Mouse (Mus musculus): ENCODE results near the gene Ppp1r9a. TPM values are rescaled to one million over a fixed set of nuclear protein-coding genes. Genes with fewer than 3 reads are reported as not detected.
A peak's percentile ranks its signal among the peaks of the same experiment; 100 is the strongest.

Ppp1r9a gene
- total and polyA plus RNA-seq, 3 experiments = 1.0 TPM; not detected in 2

GRCm38 (mm10) chr6:5045854-5046253 is 143.1 kb downstream of the Ppp1r9a start:
- Histone ChIP-seq H3K4me1 (ENCODE audit: control insufficient read depth in 1 of 2, insufficient read depth in 2 of 2) (no peaks in the 10 kb centered on the region), H3K9me3 (replicated peaks; ENCODE audit: low read length) (no peaks in the 10 kb centered on the region), H3K36me3 (replicated peaks in 1 of 2; ENCODE audit: control insufficient read depth in 1 of 2, insufficient read depth in 1 of 2, low read length in 1 of 2) (no peaks in the 10 kb centered on the region), H3K27me3 (replicated peaks) (no peaks in the 10 kb centered on the region), H3K9ac (ENCODE audit: insufficient read depth, low read depth) (no peak overlapping the region), H3K27ac (ENCODE audit: insufficient read depth, low read depth) (no peak overlapping the region), H3K4me2 (ENCODE audit: insufficient read depth, low read depth, poor library complexity, severe bottlenecking) (no peak overlapping the region), H3K79me2 (replicated peaks; ENCODE audit: control insufficient read depth, extremely low read depth, insufficient read depth, poor library complexity, severe bottlenecking) (no peaks in the 10 kb centered on the region), H3K4me3 (replicated peaks in 1 of 3; ENCODE audit: low read depth in 2 of 3, low read length in 2 of 3, poor library complexity in 1 of 3) (no peak overlapping the region)
- in situ Hi-C loops (cut with MboI; ENCODE audit: low pct_ligation_motif_present, low pct_unique_long_range_greater_than_20kb, low sequenced_read_pairs) = no loop called here
- no peak for TF ChIP-seq MAX (IDR thresholded peaks at IDR 0.05; ENCODE audit: low read length)
- TF ChIP-seq UBTF (IDR thresholded peaks at IDR 0.05; ENCODE audit: low read depth, low read length) = no peak
- no peak for TF ChIP-seq ZKSCAN1 (IDR thresholded peaks at IDR 0.05; ENCODE audit: borderline replicate concordance, low read depth, low read length)
- TF ChIP-seq MEF2A (IDR thresholded peaks at IDR 0.05; ENCODE audit: borderline replicate concordance, low read depth, low read length) = no peak
- dilution Hi-C loops (cut with MboI; ENCODE audit: extremely low pct_ligation_motif_present, extremely low pct_unique_long_range_greater_than_20kb, low sequenced_read_pairs) = no loop called here
- DNase-seq (ENCODE audit: extremely low read depth) = no peak

- no peak overlapping the region for H3K4me3 ChIP-seq (replicated peaks in 1 of 3; ENCODE audit: low read depth in 2 of 3, low read length in 2 of 3, poor library complexity in 1 of 3)
- H3K9me3 ChIP-seq (replicated peaks; ENCODE audit: low read length) = no peaks in the 10 kb centered on the region
- TF ChIP-seq PAX5 (IDR thresholded peaks at IDR 0.05; ENCODE audit: low read length) = no peak
- no peak for TF ChIP-seq POLR2AphosphoS2 (IDR thresholded peaks at IDR 0.05; ENCODE audit: low read depth, low read length)
- no peak for TF ChIP-seq JUND (conservative IDR thresholded peaks at IDR 0.05; ENCODE audit: low read depth, low read length)
- no peak for TF ChIP-seq MAX (IDR thresholded peaks at IDR 0.05; ENCODE audit: low read length)
- no peak for TF ChIP-seq UBTF (IDR thresholded peaks at IDR 0.05; ENCODE audit: low read depth, low read length)
- TF ChIP-seq JUN (IDR thresholded peaks at IDR 0.05; ENCODE audit: insufficient read depth, low read depth, low read length) = no peak
- no peak for TF ChIP-seq TCF12 (IDR thresholded peaks at IDR 0.05; ENCODE audit: low read depth, low read length)
- TF ChIP-seq CHD2 (IDR thresholded peaks at IDR 0.05; ENCODE audit: low read length) = no peak
- no peak for TF ChIP-seq USF1 (IDR thresholded peaks at IDR 0.05; ENCODE audit: low read depth, low read length)
- no peak overlapping the region for H3K4me2 ChIP-seq (ENCODE audit: insufficient read depth, low read depth, poor library complexity, severe bottlenecking)
- no peaks in the 10 kb centered on the region for H3K27me3 ChIP-seq (replicated peaks)
- in situ Hi-C loops (cut with MboI; ENCODE audit: low pct_ligation_motif_present, low pct_unique_long_range_greater_than_20kb, low sequenced_read_pairs) = no loop called here
- no peak for DNase-seq (ENCODE audit: extremely low read depth)
- H3K4me1 ChIP-seq (ENCODE audit: control insufficient read depth in 1 of 2, insufficient read depth in 2 of 2) = peaks cover 0 to 5% of the 10 kb centered on the region in 2 experiments; a peak in 2 of 4 replicates
- no peak overlapping the region for H3K27ac ChIP-seq (ENCODE audit: insufficient read depth, low read depth)
- no peaks in the 10 kb centered on the region for H3K36me3 ChIP-seq (replicated peaks in 1 of 2; ENCODE audit: control insufficient read depth in 1 of 2, insufficient read depth in 1 of 2, low read length in 1 of 2)
- dilution Hi-C loops (cut with MboI; ENCODE audit: extremely low pct_ligation_motif_present, extremely low pct_unique_long_range_greater_than_20kb, low sequenced_read_pairs) = no loop called here
- no peak overlapping the region for H3K9ac ChIP-seq (ENCODE audit: insufficient read depth, low read depth)
- H3K79me2 ChIP-seq (replicated peaks; ENCODE audit: control insufficient read depth, extremely low read depth, insufficient read depth, poor library complexity, severe bottlenecking) = no peaks in the 10 kb centered on the region
These were observed 145.3 kb downstream of the Ppp1r9a start for GRCm38 (mm10) chr6:5048025-5048424.

DNA sequence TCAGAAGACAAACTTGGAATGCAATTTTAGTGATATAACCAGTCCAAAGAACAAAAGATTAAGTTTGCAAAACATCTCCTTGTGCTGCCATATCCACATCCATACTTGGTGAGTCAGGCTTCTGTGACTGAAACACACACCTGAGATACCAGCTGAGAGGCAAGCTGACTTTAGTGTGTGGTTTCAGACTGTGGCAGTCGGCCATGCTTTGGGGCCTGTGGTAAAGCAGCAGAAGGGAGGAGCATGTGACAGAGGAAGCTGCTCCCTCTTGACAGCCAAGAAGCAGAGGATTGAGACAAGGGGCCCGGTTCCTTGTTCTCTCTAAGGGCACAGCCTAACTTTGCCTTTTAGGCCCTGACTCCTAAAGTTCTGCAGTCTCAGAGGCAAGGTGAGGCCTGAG is 149.6 kb downstream of the Ppp1r9a start:
- no peaks in the 10 kb centered on the region for H3K9me3 ChIP-seq (replicated peaks; ENCODE audit: low read length)
- peaks cover 0 to 5% of the 10 kb centered on the region in 2 experiments; a peak in 2 of 4 replicates for H3K4me1 ChIP-seq (ENCODE audit: control insufficient read depth in 1 of 2, insufficient read depth in 2 of 2)
- no peaks in the 10 kb centered on the region for H3K79me2 ChIP-seq (replicated peaks; ENCODE audit: control insufficient read depth, extremely low read depth, insufficient read depth, poor library complexity, severe bottlenecking)
- DNase-seq (ENCODE audit: extremely low read depth) = peak; percentile 40
- no peak overlapping the region for H3K4me3 ChIP-seq (replicated peaks in 1 of 3; ENCODE audit: low read depth in 2 of 3, low read length in 2 of 3, poor library complexity in 1 of 3)
- TF ChIP-seq PAX5 (IDR thresholded peaks at IDR 0.05; ENCODE audit: low read length) = no peak
- no peak for TF ChIP-seq MAFK (IDR thresholded peaks at IDR 0.05; ENCODE audit: insufficient replicate concordance, low read length)
- no peak for TF ChIP-seq ZMIZ1 (IDR thresholded peaks at IDR 0.05; ENCODE audit: low read depth, low read length)
- TF ChIP-seq USF1 (IDR thresholded peaks at IDR 0.05; ENCODE audit: low read depth, low read length) = no peak
- TF ChIP-seq NELFE (IDR thresholded peaks at IDR 0.05; ENCODE audit: low read depth, low read length) = no peak
- no peak for TF ChIP-seq ELF1 (IDR thresholded peaks at IDR 0.05; ENCODE audit: low read depth, low read length)
- TF ChIP-seq MEF2A (IDR thresholded peaks at IDR 0.05; ENCODE audit: borderline replicate concordance, low read depth, low read length) = no peak
- H3K27me3 ChIP-seq (replicated peaks) = no peaks in the 10 kb centered on the region
- no peaks in the 10 kb centered on the region for H3K36me3 ChIP-seq (replicated peaks in 1 of 2; ENCODE audit: control insufficient read depth in 1 of 2, insufficient read depth in 1 of 2, low read length in 1 of 2)
- dilution Hi-C loops (cut with MboI; ENCODE audit: extremely low pct_ligation_motif_present, extremely low pct_unique_long_range_greater_than_20kb, low sequenced_read_pairs) (no loop called here), in situ Hi-C loops (cut with MboI; ENCODE audit: low pct_ligation_motif_present, low pct_unique_long_range_greater_than_20kb, low sequenced_read_pairs) (no loop called here)
- H3K9ac ChIP-seq (ENCODE audit: insufficient read depth, low read depth) = no peak overlapping the region
- no peak overlapping the region for H3K27ac ChIP-seq (ENCODE audit: insufficient read depth, low read depth)
- no peak overlapping the region for H3K4me2 ChIP-seq (ENCODE audit: insufficient read depth, low read depth, poor library complexity, severe bottlenecking)

Measured in CH12.LX (cell line).